ENCODE assay signal across 27 mouse cellular contexts in the genomic region with DNA sequence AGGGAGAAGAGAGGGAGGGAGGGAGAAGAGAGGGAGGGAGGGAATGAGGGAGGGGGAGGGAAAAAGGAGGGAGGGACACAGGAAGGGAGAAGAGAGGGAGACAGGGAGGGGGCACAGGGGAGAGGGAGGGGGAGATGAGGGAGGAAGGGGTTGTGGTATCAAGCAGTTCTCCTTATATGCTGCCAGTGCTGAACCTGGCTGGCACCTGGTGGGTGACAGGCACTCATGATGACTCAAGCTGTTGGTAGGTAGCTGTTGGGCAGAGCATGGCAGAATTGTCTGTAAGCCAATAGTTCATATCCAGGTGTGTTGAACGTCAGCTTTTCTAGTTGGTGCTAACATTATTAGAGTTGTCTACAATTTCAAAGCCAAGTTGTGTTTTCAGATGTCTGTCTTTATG.
DNase-seq lines count a peak whose midpoint lies in the region; ATAC-seq lines count a peak whose summit lies in the region.
"Had no signal": no experiment of that assay in that cellular context is flagged by ENCODE, and none has a peak within 500 bp of the region (broad histone marks: within the 10 kb centered on the region; RNA-seq: fewer than 3 reads in every experiment).

No protein-coding gene starts in this region.

- H3K27me3 ChIP-seq in heart, embryonic 15.5 days, result no peaks in the 10 kb centered on the region
- H3K27me3 ChIP-seq: embryonic facial prominence, embryonic 13.5 days; forebrain, embryonic 12.5 days; limb, embryonic 13.5 days; liver, embryonic 12.5 days; megakaryocyte, embryonic 14.5 days; midbrain, embryonic 13.5 days had no signal

- no peaks in the 10 kb centered on the region for H3K9me3 ChIP-seq in heart, embryonic 15.5 days (replicated peaks)
- H3K9me3 ChIP-seq: forebrain, embryonic 12.5 days; limb, embryonic 13.5 days; liver, embryonic 12.5 days; megakaryocyte, embryonic 14.5 days; midbrain, embryonic 13.5 days had no signal

- WGBS in heart, embryonic 15.5 days, result 70% methylated on average over 1 of the region's 1 CpGs

- H3K4me1 ChIP-seq in heart, embryonic 15.5 days (replicated peaks), result peaks cover 16% of the 10 kb centered on the region
- H3K4me1 ChIP-seq: embryonic facial prominence, embryonic 13.5 days; forebrain, embryonic 12.5 days; liver, embryonic 12.5 days; midbrain, embryonic 13.5 days had no signal

- H3K4me2 ChIP-seq in heart, embryonic 15.5 days, result peak overlapping the region; percentile 54
- H3K4me2 ChIP-seq: embryonic facial prominence, embryonic 13.5 days; forebrain, embryonic 12.5 days; hindbrain, embryonic 14.5 days; limb, embryonic 13.5 days; liver, embryonic 12.5 days; midbrain, embryonic 13.5 days had no signal

- H3K4me3 ChIP-seq in heart, embryonic 15.5 days, result no peak overlapping the region
- H3K4me3 ChIP-seq: embryonic facial prominence, embryonic 13.5 days; erythroblast, embryonic 14.5 days; forebrain, embryonic 12.5 days; limb, embryonic 13.5 days; liver, embryonic 12.5 days; midbrain, embryonic 13.5 days had no signal

- intact Hi-C loops in heart, postnatal 36 days (cut with DNase I), result no loop called here

- H3K27ac ChIP-seq in heart, embryonic 15.5 days, result peak overlapping the region; percentile 76
- H3K27ac ChIP-seq: embryonic facial prominence, embryonic 13.5 days; forebrain, embryonic 12.5 days; hindbrain, embryonic 14.5 days; limb, embryonic 13.5 days; liver, embryonic 12.5 days; midbrain, embryonic 13.5 days; stomach, postnatal 0 days had no signal

- ATAC-seq in heart, embryonic 15.5 days (replicated peaks; ENCODE audit: insufficient number of reproducible peaks, insufficient read depth, low FRiP score, low read depth), result no peak
- ATAC-seq in CD4-positive, CD25-positive, alpha-beta regulatory T cell, adult 4 months, result peak; percentile 51
- ATAC-seq: intestine, embryonic 16.5 days; liver, embryonic 12.5 days; midbrain, embryonic 13.5 days had no signal

- DNase-seq in heart, adult 11 months, result peak; percentile 36
- no peak for DNase-seq in heart, adult 8-10 months (ENCODE audit: low spot score)
- no peak for DNase-seq in heart, postnatal 36 days
- DNase-seq in induced T-regulatory cell, adult 2 months (ENCODE audit: low read depth), result peak; percentile 60
- DNase-seq in spleen, adult 12 weeks (ENCODE audit: low spot score), result no peak
- DNase-seq in layer of hippocampus, postnatal 25 days (ENCODE audit: extremely low spot score in 1 of 2, low spot score in 1 of 2), result no peak
- DNase-seq: adrenal gland, postnatal 36 days; cerebellum, adult 11-12 months; cerebellum, postnatal 36 days; embryo, embryonic 11 days; kidney, adult 9 months; kidney, postnatal 25 days; lung, postnatal 14 days; thymus, adult 2 months; thymus, postnatal 4 days had no signal

- H3K36me3 ChIP-seq in heart, embryonic 15.5 days, result no peaks in the 10 kb centered on the region
- H3K36me3 ChIP-seq: embryonic facial prominence, embryonic 13.5 days; forebrain, embryonic 12.5 days; limb, embryonic 13.5 days; liver, embryonic 12.5 days; midbrain, embryonic 13.5 days had no signal

- H3K9ac ChIP-seq in heart, embryonic 15.5 days, result no peak overlapping the region
- H3K9ac ChIP-seq: embryonic facial prominence, embryonic 13.5 days; forebrain, embryonic 12.5 days; hindbrain, embryonic 14.5 days; limb, embryonic 13.5 days; liver, embryonic 12.5 days; midbrain, embryonic 13.5 days had no signal

Comparison
In these comparisons a context has a peak if more than half of its experiments do, and no peak if none do; other contexts are left out.
1. DNase-seq: peak in heart, adult 11 months (single experiment) and induced T-regulatory cell, adult 2 months (single experiment); none in heart, adult 8-10 months (single experiment), heart, postnatal 36 days (0 of 2), spleen, adult 12 weeks (single experiment) and layer of hippocampus, postnatal 25 days (0 of 2).